Mouse (Mus musculus) forebrain, postnatal 0 days (tissue): ENCODE measurements at regions not wholly inside any gene's neighbourhood (a gene's known extent, or its start where the extent isn't known, plus 50 kb on each side); places are given as distances from the start of the nearest gene placed in this dataset.

Source experiments
- ATAC-seq: fragments of 200-750 bp; cut with Nextera tagmentation; 2 replicates; pipeline ENCODE4 v1.8.0; 2017; ENCODE audit warnings: mild to moderate bottlenecking, moderate library complexity
- DNase-seq: peaks from one replicate; pipeline ENCODE4 v3.0.0-alpha.2; 2015
- H3K27ac ChIP-seq: fragments of 300-500 bp; sonication (generic); 2 replicates; pipeline ENCODE4 v1.5.1; 2014; ENCODE audit warnings: low read depth, mild to moderate bottlenecking, antibody characterized with exemption, low read length, moderate library complexity, mixed read lengths
- H3K27me3 ChIP-seq: fragments of 300-500 bp; sonication (generic); 2 replicates; pipeline ENCODE4 v1.6.1; 2014; ENCODE audit warnings: mild to moderate bottlenecking, low read length, mixed read lengths; ENCODE audit not compliant: insufficient read depth
- H3K36me3 ChIP-seq: fragments of 300-500 bp; sonication (generic); 2 replicates; pipeline ENCODE4 v1.6.1; 2014; ENCODE audit warnings: mild to moderate bottlenecking, moderate library complexity; ENCODE audit not compliant: insufficient read depth
- H3K4me1 ChIP-seq: fragments of 300-500 bp; sonication (generic); 2 replicates; pipeline ENCODE4 v1.6.1; 2014; ENCODE audit warnings: antibody characterized with exemption; ENCODE audit not compliant: insufficient read depth
- H3K4me2 ChIP-seq: fragments of 300-500 bp; sonication (generic); 2 replicates; pipeline ENCODE4 v1.6.1; 2014; ENCODE audit warnings: low read depth, mild to moderate bottlenecking, moderate library complexity
- H3K4me3 ChIP-seq: fragments of 300-500 bp; sonication (generic); 2 replicates; pipeline ENCODE4 v1.5.1; 2014; ENCODE audit warnings: low read depth, low read length, mixed read lengths
- H3K9ac ChIP-seq: fragments of 300-500 bp; sonication (generic); 2 replicates; pipeline ENCODE4 v1.6.1; 2014; ENCODE audit warnings: mild to moderate bottlenecking
- H3K9me3 ChIP-seq: fragments of 300-500 bp; sonication (generic); 2 replicates; pipeline ENCODE4 v1.6.1; 2016; ENCODE audit warnings: low read length
- CTCF ChIP-seq: sonication (generic); IDR thresholded peaks from 2 replicates; pipeline ENCODE4 v1.5.1; 2016; ENCODE audit warnings: antibody characterized with exemption, control low read depth, low read depth
- WGBS: fragments of 180-500 bp; shearing (Covaris S2); extraction: QIAGEN DNeasy Blood & Tissue Kit; methylation state at CpG from one replicate; pipeline ENCODE4 v1.1.7; 2014; 5-methylcytosine and 5-hydroxymethylcytosine counted together

GRCm38 (mm10) chr15:11646241-11646640 is 246.8 kb upstream of the Tars start:
- no peaks in the 10 kb centered on the region for H3K4me1 ChIP-seq
- no peaks in the 10 kb centered on the region for H3K9me3 ChIP-seq
- H3K9ac ChIP-seq: no peak overlapping the region
- 88% methylated on average over 6 of the region's 6 CpGs for WGBS
- H3K27me3 ChIP-seq: no peaks in the 10 kb centered on the region
- no peak overlapping the region for H3K4me3 ChIP-seq
- no peak for TF ChIP-seq CTCF
- no peaks in the 10 kb centered on the region for H3K36me3 ChIP-seq
- no peak for DNase-seq
- no peak overlapping the region for H3K27ac ChIP-seq
- no peak overlapping the region for H3K4me2 ChIP-seq
- ATAC-seq: no peak

GRCm38 (mm10) chr15:11644779-11645178 is 245.3 kb upstream of the Tars start:
- no peak overlapping the region for H3K4me3 ChIP-seq
- no peak overlapping the region for H3K27ac ChIP-seq
- no peaks in the 10 kb centered on the region for H3K36me3 ChIP-seq
- no peak overlapping the region for H3K9ac ChIP-seq
- DNase-seq (no peak), ATAC-seq (no peak)
- no peaks in the 10 kb centered on the region for H3K27me3 ChIP-seq
- no peak for TF ChIP-seq CTCF
- no peak overlapping the region for H3K4me2 ChIP-seq
- WGBS: 80% methylated on average over 7 of the region's 7 CpGs
- no peaks in the 10 kb centered on the region for H3K9me3 ChIP-seq
- H3K4me1 ChIP-seq: no peaks in the 10 kb centered on the region

GRCm38 (mm10) chr15:11630654-11631053 is 231.2 kb upstream of the Tars start:
- Histone ChIP-seq H3K4me1 (peaks cover 3% of the 10 kb centered on the region; the same call in 1 of the 2 replicates), H3K9me3 (no peaks in the 10 kb centered on the region), H3K4me2 (no peak overlapping the region), H3K9ac (no peak overlapping the region), H3K27me3 (no peaks in the 10 kb centered on the region), H3K27ac (no peak overlapping the region), H3K4me3 (no peak overlapping the region), H3K36me3 (no peaks in the 10 kb centered on the region)
- WGBS: 70% methylated on average over 2 of the region's 2 CpGs
- no peak for ATAC-seq
- DNase-seq: no peak
- TF ChIP-seq CTCF: no peak

- WGBS: 52% methylated on average over 9 of the region's 9 CpGs
- Histone ChIP-seq H3K4me3 (no peak overlapping the region), H3K4me2 (no peak overlapping the region), H3K9ac (no peak overlapping the region), H3K4me1 (no peaks in the 10 kb centered on the region), H3K27ac (0 out of 2 replicates have a peak overlapping the region, but pooled peaks have one; percentile 16), H3K9me3 (no peaks in the 10 kb centered on the region), H3K27me3 (no peaks in the 10 kb centered on the region), H3K36me3 (no peaks in the 10 kb centered on the region)
- no peak for TF ChIP-seq CTCF
- DNase-seq (peak; percentile 38), ATAC-seq (peak; percentile 86)
Measured at GRCm38 (mm10) chr15:11626433-11626832, 227.0 kb upstream of the Tars start.

- Histone ChIP-seq H3K4me1 (no peaks in the 10 kb centered on the region), H3K27ac (no peak overlapping the region), H3K4me3 (no peak overlapping the region), H3K9ac (no peak overlapping the region), H3K27me3 (no peaks in the 10 kb centered on the region), H3K9me3 (no peaks in the 10 kb centered on the region), H3K36me3 (no peaks in the 10 kb centered on the region), H3K4me2 (no peak overlapping the region)
- no peak for ATAC-seq
- WGBS: 42% methylated on average over 3 of the region's 3 CpGs
- no peak for DNase-seq
- no peak for TF ChIP-seq CTCF
Measured at GRCm38 (mm10) chr15:11612416-11612815, 213.0 kb upstream of the Tars start.

- DNase-seq (no peak), ATAC-seq (no peak)
- Histone ChIP-seq H3K4me2 (no peak overlapping the region), H3K9me3 (no peaks in the 10 kb centered on the region), H3K36me3 (no peaks in the 10 kb centered on the region), H3K9ac (no peak overlapping the region), H3K4me1 (no peaks in the 10 kb centered on the region), H3K27me3 (no peaks in the 10 kb centered on the region), H3K4me3 (no peak overlapping the region), H3K27ac (no peak overlapping the region)
- TF ChIP-seq CTCF: no peak
- WGBS: 51% methylated on average over 3 of the region's 3 CpGs
Measured at GRCm38 (mm10) chr15:11610043-11610670, 210.7 kb upstream of the Tars start.

- Histone ChIP-seq H3K36me3 (no peaks in the 10 kb centered on the region), H3K9ac (no peak overlapping the region), H3K9me3 (no peaks in the 10 kb centered on the region), H3K27ac (no peak overlapping the region), H3K4me3 (no peak overlapping the region), H3K4me2 (no peak overlapping the region), H3K4me1 (no peaks in the 10 kb centered on the region), H3K27me3 (no peaks in the 10 kb centered on the region)
- ATAC-seq (peak; percentile 87), DNase-seq (peak; percentile 50)
- TF ChIP-seq CTCF: no peak
Measured at GRCm38 (mm10) chr15:11607489-11607888, 208.0 kb upstream of the Tars start.
